Mouse (Mus musculus): Measurements from ENCODE around the gene Suz12.
"Not testable (repeated sequence)": the region's sequence is repeated elsewhere in the genome, so short reads cannot be mapped to it uniquely, and the experiment has no call there.

Gene Suz12

GRCm38 (mm10) chr11:79992592-79993355 is at the start of gene Suz12:
TSS of gene Suz12 (plus strand) at chr11:79993106.
- DNase-seq, result peak; percentile 94 to 98

DNA sequence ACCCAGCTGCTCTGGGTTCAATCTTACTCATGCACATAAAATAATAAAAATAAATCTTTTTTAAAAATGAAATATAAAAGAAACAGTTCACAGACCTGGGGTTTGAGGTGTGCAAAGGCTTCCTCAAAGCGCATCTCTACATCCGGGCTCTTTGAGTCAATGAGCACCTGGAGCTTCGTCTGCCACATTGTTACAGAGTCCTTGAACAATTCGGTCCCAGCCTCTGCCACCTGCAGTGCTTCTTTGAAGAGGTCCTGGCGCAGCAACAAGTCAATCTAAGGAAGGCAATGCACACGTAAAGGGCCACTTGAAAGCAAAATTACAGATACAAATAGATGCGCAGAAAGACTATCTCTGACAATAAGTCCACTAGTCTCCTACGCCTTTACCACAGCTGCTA is 49.8 kb upstream of the Suz12 start:
- no peak for DNase-seq

GRCm38 (mm10) chr11:79943601-79944000 is 49.3 kb upstream of the Suz12 start:
- DNase-seq, result no peak

- DNase-seq, result no peak
Observed at GRCm38 (mm10) chr11:79947265-79947664, 45.6 kb upstream of the Suz12 start.

DNA sequence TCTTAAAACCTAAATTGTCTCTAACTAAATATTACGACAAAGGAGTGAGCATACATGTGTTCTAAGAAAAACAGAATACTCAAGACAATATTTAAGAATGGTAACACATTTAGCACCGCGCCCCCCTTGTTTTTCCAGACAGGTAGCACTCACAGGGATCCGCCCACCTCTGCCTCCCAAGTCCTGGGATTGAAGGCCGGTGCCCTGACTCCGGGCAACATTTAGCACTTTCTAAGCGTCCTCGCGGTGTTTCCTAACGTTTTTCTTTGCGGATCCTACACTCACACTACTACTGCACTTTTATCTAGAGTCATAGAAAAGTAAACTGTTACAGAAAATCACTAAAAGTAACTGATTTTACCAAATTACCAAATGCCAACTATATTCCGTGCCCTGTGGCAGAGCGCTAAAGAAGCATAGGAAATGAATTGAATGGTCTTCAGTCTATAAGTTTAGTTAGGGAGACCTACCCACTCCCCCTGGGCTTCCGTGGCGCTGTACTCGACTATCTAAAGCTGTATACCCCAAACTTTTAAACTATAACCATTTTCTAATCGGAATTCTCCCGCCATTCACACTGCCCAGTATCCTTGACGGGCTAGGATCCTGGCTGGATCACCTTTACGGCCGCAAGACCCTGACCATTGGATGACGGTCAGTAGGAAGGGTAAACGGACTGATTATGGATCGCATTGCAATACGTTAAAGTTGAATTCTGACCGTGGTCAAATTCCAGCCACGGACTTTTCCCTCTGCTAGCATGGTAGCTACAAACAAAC is 31.4 kb upstream of the Suz12 start:
- DNase-seq, result peak; percentile 19 to 40

GRCm38 (mm10) chr11:79962125-79962876 is 30.6 kb upstream of the Suz12 start, which contains the start of gene Utp6:
TSS of gene Utp6 (minus strand) at chr11:79962390.
- peak; percentile 98 to 100 for DNase-seq

DNA sequence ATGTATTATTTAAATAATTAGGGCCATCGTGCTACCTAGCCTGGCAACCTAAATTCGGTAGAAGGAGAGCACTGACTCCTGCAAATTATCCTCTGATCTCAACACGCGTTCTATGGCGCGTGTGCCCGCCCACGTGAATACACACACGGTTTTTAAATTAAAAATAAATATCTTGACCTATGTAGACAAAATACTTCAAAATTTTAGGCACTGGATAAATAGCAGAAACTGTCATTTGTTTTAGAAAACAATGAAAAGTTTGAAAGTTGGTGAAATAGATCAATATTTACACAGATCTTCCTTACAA is 30.1 kb upstream of the Suz12 start:
- no peak for DNase-seq

- DNase-seq, result no peak
Observed at GRCm38 (mm10) chr11:79963212-79963974, 29.5 kb upstream of the Suz12 start.

- peak; percentile 69 to 75 for DNase-seq
Observed at GRCm38 (mm10) chr11:79965896-79966295, 27.0 kb upstream of the Suz12 start.

DNA sequence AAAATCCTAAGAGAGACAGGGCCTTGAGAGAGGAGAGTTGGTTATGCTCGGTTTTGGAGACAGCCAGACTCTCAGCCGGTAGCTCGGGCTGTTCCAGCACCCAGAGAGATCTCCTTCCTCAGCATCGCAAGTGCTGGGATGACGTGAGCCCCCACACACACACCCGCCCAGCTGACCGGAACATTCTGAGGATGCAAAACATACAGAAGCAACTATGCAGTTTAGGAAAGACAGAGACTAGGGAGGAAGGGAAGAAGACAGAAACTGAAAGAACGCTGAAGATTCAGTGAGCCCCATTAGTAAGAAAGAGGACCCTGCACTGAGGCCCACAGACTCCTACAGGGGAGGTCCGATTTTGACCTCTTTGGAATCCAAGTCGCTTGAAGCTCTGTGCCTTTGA is 25.2 kb upstream of the Suz12 start:
- no peak for DNase-seq

DNA sequence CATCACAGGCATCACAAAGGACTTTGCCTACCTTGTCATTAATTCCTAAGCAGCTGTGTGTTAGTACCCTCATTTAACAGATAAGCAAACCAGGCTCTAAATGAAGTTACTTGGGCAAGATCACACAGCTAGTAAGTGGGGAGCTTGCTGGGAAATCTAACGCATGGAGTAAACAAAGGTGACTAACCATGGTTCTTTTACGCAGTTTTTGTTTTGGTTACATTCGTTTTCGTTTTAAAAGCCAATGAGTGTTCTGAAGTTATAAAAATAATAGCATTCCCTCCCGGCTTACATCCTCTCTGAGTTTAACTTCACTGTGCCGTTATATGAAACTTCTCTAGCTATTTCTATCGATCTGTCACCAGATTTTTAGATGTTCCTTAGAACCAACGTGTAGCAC is 19.8 kb upstream of the Suz12 start:
- DNase-seq, result no peak

GRCm38 (mm10) chr11:79973626-79974476 is 19.1 kb upstream of the Suz12 start:
- peak; percentile 24 to 56 for DNase-seq

- DNase-seq, result no peak
Observed at GRCm38 (mm10) chr11:79975377-79975776, 17.5 kb upstream of the Suz12 start.

- no peak for DNase-seq
Observed at GRCm38 (mm10) chr11:79976222-79976621, 16.7 kb upstream of the Suz12 start.

DNA sequence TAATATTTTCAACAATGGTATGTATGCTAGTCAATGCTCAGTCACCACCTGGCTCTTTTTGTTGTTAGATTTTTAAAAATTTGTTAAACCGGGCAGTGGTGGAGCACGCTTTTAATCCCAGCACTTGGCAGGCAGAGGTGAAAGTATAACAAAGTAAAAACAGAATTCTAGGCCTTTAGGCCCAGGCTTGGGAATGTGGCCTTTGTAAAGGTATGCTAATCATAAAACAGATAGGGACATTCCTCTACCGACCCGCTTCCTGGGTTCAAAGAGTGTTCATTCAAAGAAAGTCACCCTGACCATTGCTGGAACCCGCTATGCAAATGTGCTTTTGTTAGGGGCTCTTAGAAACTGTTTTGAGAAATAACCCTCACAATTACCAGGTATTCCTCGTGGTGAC is 16.3 kb upstream of the Suz12 start:
- not testable (repeated sequence) for DNase-seq

GRCm38 (mm10) chr11:79977061-79977460 is 15.8 kb upstream of the Suz12 start:
- DNase-seq, result not testable (repeated sequence)

DNA sequence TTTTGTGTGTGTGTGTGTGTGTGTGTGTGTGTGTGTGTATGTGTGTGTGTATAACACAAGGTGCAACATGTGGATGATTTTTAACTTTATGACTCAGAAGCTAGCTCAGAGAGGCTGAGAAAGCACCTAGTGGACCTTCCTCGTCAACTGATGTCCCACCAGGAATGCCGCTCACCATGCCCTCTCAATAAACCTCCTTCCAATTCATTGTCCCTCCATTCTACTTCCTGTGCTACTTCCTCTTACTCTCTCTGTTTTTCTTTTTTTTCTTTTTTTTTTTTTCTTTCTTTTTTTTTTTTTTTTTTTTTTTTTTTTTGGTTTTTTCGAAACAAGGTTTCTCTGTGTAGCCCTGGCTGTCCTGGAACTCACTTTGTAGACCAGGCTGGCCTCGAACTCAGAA is 15.2 kb upstream of the Suz12 start:
- DNase-seq, result not testable (repeated sequence)

- DNase-seq, result no peak
Observed at GRCm38 (mm10) chr11:79986886-79987285, 6.0 kb upstream of the Suz12 start.

DNA sequence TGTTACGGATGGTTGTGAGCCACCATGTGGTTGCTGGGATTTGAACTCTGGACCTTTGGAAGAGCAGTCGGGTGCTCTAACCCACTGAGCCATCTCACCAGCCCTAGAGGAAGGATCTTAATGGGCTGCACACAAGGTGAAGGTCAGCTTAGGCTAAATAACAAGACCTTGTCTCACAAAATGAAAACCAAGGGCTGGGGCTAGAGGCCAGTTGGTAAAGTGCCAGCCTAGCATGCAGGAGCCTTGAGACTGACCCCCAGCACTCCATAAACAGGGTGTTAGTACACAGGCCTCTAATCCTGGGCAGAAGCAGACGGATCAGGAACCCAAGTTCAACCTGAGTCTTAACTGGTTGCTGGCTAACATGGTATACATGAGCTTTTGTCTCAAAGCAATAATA is 5.0 kb upstream of the Suz12 start:
- no peak for DNase-seq

DNA sequence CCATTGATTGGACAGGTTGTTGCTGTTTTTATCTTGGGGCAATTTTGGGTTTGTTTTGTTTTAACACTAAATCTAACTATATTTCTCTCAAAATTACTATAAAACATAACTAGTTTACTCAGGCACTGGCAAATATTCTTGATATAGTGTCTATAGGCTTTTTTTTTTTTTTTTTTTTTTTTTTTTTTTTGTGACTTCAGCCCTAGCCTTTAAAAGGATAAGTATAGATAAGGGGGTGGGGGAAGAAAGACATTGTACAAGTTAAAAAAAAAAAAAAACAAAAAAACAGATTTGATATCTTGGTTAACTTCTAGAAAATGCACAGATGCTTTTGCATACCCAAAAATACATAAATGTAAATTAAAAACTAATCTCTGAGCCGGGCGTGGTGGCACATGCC is 2.8 kb upstream of the Suz12 start:
- no peak for DNase-seq

- DNase-seq, result no peak
Observed at GRCm38 (mm10) chr11:79991600-79991999, 1.3 kb upstream of the Suz12 start.
